Mouse (Mus musculus) gastrocnemius, postnatal 14 days (tissue): ENCODE data around the gene Nceh1. TPM values are rescaled to one million over a fixed set of nuclear protein-coding genes. Genes with fewer than 3 reads are reported as not detected.

Source experiments
- DNase-seq: peaks from one replicate; pipeline ENCODE4 v3.0.0; 2021; ENCODE audit warnings: mixed read lengths
- intact Hi-C: fragments of 180-260 bp; cut with DNase I; formaldehyde crosslinking; loops from one replicate; pipeline ENCODE4 v1.15.1; 2025; ENCODE audit warnings: low total_unique reads
- total RNA-seq, 2 experiments: library from RNA; stranded (reverse); gene quantifications; 2 replicates each; pipeline ENCODE4 v1.2.3; 2021

Nceh1 gene
- total RNA-seq, 2 experiments from 2014 or later: 11.0 to 19.7 TPM

DNA sequence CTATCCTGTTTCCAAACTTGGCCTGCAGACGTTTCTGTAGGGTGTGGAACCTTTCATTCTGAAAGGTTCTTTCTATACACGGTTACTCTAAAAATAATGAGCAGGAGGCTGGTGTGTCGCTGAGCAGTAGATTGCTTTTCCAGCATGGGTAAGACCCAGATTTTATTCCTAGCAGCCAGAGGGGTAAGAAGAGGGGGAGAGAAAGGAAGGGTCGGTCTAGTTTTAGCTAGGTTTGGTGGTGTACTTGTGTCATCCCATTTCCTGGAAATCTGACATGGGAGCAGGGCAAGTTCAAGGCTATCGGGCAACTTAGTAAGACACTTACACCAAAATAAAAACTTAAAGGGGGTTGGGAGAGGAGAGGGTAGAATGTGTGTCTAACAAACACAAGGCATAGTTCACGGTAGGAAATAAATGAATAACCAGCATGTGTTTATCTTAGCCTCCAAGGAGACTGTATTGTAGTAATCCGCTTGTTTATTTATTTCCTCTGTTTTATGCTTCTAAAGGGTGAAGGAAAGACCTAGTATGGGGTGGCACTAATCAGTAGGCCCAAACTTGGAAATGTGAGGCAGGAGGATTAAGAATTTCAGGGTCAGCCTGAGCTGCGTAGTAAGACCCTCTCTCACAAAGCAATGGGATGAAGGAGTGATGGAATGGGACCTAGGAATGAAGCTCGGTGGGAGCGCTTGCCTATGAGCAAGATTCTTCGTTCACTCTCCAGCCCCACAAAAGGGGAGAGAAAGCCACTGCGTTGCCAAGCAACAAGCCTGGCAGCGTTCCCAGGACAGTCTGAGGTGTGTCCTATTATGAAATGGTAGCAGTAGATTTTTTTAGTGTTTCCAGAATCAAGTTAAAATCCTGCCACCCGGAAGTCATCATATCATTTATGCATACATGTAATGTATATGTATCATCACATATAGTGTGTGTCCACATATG is 6.8 kb downstream of the Nceh1 start:
- intact Hi-C loops: no loop called here
- DNase-seq: peak; percentile 47

DNA sequence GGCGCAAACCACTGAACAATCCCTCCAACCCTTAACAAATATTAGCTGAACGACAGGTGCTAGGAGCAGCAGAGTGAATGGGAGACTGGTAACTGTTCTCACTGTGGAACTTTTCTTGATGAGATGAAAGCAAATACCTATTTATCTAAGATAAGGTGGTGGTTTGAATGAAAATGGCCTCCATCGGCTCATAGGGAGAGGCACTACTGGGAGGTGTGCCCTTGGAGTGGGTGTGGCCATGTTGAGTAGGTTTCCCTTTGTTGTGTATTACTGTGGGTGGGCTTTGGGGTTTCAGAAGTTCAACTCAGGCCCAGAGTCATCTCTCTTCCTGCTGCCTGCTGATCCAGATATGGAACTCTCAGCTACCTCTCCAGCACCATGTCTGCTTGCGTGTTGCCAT is 8.1 kb downstream of the Nceh1 start:
- DNase-seq: no peak
- intact Hi-C loops: no loop called here

DNA sequence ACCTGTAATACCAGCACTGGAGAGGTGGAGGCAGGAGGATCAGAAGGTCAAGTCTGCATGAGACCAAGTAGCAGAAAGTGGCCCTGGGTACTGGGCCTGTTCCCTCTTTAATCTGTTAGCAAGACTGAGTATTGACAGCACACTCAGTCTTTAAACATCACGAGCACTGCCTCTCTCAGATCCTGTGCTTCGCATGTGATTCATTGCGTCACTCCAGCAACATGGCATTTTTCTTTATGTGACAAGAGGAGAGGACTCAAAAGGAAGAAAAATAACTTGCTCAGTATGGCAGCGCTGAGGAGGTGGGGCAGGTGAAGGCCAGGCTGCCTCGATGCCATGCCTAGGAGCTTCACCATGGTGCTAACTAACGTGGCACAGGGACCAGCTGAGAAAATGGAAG is 9.1 kb downstream of the Nceh1 start:
- intact Hi-C loops: no loop called here
- no peak for DNase-seq

DNA sequence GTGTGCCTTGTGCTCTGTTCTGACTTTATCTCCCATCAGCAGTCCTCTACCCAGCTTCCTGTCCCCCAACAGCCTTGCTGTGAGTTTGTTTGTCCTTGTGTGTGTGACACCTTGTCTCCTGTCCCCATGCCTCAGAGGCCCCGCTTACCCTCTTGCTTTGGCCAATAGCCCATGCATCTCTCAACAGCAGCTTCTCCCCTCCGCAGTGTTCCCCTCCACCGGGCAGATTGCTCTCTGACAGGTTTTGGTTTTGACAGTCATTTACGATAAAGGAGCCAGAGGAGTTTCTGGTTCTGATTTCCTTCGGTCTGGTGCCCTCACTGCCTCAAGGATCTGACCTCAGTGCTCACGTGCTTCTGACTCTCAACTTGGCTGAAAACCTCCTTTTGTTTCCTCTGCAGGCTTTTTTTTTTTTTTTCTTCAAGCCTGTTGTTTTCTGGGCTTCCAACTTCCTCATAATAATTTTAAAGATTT is 11.1 kb downstream of the Nceh1 start:
- DNase-seq: no peak
- intact Hi-C loops: no loop called here

DNA sequence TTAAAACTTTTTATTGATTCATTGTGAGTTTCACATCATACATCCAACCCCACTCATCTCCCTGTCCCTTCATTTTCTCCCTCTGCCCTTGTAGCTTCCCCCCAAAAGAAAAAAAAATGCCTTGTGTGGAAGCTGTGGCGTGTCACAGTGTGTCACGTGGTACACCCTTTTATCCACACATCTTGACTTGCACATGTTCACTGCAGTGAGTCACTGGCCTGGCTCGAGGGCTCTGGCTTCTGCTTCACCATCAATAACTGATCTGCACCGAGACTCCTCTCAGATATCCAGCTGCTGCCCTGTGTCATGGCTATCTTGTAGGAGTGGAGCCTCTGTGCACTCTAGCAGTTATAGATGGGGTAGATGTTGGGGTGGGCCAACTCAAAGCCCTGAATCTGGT is 12.4 kb downstream of the Nceh1 start:
- DNase-seq: no peak
- intact Hi-C loops: no loop called here

DNA sequence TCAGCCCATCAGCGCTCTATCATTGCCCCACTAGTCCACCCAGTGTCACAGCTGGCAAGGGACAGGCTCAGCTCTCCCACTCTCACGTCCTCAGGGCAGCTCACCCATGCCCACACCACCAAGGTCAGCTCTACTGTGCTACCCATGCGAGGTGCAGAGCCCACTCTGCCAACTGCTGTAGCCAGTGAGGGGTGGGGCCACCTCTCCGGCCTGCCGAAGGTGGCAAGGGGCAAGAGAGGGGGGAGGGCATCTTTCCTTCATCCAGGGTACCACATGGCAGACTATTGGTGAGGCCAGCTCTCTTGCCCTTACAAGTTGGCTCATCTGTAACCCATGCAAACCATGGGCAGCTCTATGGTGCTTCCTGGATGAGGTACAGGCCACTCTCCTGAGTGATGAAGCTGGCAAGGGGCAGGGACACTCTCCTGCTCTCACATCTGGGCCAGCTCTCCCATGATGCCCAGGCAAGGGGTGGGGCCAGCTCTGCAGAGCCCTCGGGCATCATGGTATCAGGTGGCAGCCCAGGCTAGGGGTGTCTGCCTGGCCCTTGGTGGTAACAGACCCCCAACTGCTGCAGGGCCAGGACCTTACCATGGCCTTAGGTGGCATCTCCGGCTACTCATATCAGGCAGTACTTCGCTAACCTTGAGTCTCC is 12.9 kb downstream of the Nceh1 start:
- no peak for DNase-seq
- intact Hi-C loops: no loop called here

DNA sequence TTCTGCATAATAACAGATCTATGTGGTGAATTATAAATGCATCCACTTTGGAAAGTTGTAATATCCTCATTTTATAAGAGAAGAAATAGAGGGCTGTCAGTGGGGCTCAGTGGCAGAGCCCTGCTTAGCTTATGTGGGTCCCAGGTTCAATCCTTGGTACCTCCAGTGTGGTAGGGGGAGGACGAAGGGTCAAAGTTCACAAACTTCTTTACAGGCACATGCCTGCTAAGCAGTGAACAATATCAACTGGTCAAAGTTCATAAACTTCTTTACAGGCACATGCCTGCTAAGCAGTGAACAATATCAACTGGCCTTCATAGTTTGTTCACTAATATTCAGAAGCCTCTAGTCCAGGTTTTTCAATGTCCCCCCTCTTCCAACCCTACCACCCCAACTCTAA is 13.8 kb downstream of the Nceh1 start:
- no peak for DNase-seq
- intact Hi-C loops: no loop called here

DNA sequence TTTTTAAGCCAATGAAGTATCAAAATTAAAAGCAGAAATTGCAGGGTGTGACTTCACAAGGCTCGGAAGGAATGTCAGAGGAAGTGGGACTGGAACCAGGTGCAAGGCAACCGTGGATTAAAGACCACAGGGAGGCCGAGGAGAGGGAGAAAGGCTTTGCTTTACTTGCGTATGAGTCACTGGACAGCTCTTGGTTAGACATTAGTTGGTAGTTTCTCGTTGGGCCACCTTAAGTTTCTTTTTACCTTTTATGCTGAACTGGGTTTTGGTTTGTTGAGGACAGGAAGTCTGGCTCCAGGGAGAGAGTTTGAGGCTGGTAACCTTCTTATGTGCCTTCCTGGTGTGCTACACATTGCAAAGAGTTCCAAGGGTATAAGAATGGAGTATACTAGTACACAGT is 15.1 kb downstream of the Nceh1 start:
- no peak for DNase-seq
- intact Hi-C loops: no loop called here

DNA sequence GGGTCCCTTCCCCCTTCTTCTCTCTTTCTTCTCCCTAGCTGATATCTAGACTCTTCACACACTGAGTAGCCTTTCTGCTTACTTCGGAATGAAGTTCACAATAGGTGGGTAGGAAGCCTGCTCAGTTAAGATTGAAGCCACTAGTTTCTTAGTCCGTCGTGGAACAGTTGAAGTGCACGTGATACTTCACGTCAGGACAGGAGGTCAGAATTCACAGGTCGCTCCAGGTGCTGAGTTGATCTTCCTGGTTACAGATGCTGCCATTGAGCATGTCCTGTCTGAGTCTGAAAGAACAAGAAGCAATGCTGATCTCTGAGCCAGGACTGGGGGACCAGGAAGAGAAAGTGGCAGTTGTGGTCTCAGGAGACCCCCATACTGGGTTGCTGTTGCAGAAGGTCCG is 16.4 kb downstream of the Nceh1 start:
- no peak for DNase-seq

DNA sequence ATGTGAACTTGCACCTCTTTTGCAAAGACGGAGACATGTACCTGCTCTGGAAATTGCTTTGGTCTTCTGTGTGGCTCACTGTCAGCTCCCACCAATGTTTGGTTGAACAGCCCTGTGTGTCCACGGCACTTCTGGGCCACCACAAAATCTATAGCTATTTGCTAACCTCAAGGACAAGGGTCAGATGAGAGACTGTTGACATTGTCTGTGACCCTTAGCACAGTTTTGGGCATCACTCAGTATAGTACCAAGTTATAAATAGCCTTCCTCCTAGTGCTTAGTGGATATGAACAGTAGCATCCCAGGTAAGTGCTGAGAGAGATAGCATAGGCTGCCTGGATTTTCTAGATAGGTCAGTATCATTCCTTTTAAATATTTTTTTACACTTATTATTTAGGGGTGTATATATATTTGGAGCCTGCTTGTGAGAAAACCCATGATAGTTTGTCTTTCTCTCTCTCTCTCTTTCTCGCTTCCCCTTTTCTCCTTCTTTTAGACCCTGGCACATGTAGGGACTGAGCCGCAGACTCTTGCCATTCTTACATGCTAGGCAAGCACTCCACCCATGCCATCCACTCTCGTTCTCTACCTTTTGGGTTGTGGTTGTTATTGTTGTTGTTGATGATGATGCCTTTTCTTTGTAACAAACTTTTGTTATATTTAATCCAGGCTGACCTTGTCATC is 19.1 kb downstream of the Nceh1 start:
- no peak for DNase-seq
- intact Hi-C loops: no loop called here

More for the DNA sequence above, 16.4 kb downstream of the Nceh1 start:
- intact Hi-C loops: no loop called here

DNA sequence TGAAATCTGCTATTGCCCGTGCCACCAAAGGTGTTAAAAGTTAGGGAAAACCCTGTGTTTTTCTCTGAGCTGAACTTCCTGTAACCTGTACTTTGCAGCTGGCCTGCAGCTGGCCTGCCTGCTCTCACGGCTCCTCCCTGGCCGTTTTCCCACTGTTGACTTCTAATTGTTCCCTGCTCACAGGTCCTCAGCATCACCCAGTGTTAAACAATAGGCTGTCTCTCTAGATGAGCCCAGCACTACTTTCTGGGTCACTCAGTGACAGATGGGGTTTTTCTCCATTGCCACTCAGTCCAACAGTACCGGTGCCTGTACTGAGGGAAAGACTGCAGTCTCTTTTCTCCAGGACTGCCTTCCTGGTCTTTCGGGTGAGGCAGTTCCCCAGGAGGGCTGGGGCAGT is 22.3 kb downstream of the Nceh1 start:
- no peak for DNase-seq
- intact Hi-C loops: no loop called here

DNA sequence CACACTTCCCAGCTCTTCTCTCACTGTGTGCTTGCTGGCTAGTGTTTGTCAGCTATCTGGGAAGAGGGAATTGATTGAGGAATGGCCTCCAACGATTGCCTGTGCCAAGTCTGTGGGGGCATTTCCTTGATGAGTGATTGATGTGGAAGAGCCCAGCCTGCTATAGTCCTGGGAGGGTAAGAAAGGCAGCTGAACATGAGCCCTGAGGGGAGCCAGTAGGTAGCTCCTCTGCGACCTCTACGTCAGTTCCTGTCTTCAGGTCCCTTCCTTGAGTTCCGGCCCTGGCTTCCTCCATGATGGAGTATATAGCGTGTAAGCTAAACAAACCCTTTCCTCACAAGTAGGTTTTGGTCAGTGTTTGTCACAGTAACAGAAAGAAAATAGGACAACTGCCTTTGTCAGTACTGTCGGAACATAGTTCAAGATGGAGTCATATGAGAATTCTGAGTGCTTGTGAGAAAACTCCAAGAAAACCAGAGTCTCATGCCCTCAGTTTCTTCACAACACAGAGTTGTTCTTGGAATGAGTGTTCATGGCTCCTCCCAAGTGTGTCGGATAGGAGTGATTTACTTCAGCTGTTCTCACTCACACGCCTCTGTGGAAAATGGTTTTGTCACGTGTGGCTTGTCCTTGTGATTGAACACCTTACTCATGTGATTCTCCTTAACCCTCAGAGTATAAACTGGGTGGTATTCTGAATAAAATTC is 22.9 kb downstream of the Nceh1 start:
- no peak for DNase-seq
- intact Hi-C loops: no loop called here

DNA sequence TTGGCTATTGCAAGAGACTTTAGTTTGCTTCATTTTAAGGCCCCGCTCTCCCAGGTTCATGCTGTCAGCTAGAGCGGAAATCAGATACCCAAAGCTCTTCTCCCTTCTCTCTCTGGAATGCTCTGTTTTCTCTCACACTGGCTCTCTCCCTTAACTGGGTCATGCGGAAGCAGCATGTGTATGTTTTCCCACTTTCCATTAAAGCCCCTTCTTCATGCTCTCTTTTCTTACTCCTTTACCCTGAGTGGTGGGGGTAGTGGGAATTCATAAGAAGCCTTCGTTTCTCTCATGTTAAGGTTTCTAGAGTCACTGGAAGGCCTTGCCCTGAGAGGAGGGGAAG is 23.4 kb downstream of the Nceh1 start:
- no peak for DNase-seq

DNA sequence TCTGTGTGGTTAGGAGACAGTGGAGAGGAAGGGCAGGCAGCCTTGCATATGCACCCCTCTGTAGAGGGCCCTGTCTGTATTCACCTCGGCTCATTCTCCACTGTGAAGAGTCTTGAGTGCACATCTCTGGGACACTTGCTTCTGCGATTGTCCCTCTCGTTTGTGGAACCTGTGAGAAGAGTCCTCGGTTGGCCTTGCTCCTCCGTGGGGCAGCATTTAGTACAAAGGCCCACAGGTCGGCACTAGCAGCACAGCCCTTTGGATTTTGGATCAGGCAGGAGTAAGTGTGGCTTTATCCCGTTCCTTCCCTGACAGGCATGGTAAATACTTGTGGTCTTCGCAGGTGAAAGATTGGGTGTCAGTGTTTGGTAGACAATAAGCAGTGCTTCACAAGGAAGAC is 23.8 kb downstream of the Nceh1 start:
- intact Hi-C loops: no loop called here

More for the DNA sequence above, 23.4 kb downstream of the Nceh1 start:
- intact Hi-C loops: no loop called here

DNA sequence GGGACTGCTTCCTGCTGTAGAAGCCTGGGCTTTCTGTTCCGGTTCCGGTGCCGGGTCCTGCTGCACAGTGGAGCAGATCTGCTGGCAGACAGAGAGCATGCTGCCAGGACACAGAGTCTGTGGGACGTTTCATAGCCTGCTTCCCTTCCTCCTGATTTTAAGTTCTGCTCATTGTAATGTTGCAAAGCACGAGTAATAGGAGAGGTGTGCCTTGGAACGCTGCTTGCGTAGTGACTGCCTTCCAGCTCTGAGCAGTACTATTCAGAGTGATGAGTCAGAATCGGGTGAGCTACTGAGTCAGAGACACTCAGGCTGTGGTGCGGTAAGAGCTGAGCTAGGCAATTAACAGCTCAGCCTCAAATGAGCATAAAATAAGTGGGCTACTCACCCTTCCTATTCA is 26.9 kb downstream of the Nceh1 start:
- intact Hi-C loops: no loop called here
- no peak for DNase-seq

More for the DNA sequence above, 23.8 kb downstream of the Nceh1 start:
- no peak for DNase-seq

DNA sequence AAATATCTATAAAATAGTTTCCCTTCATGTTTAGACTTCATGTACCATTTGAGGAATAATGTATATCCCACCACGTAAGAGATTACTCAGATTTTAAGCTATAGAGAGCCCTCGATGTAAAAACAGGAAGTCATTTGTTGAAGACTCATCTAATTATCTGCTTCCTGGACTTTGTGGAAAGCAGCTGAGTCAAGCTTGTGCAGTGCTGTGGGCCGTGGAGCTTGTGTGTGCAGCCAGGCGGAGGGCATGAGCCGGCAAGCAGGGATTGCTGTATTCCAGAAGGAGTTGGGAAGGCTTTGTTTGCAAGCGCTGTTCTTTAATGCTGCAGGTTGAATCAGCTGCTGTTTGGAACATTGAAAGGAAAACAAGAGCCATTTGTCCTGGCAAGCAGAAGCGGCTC is 27.5 kb downstream of the Nceh1 start:
- no peak for DNase-seq
- intact Hi-C loops: no loop called here

DNA sequence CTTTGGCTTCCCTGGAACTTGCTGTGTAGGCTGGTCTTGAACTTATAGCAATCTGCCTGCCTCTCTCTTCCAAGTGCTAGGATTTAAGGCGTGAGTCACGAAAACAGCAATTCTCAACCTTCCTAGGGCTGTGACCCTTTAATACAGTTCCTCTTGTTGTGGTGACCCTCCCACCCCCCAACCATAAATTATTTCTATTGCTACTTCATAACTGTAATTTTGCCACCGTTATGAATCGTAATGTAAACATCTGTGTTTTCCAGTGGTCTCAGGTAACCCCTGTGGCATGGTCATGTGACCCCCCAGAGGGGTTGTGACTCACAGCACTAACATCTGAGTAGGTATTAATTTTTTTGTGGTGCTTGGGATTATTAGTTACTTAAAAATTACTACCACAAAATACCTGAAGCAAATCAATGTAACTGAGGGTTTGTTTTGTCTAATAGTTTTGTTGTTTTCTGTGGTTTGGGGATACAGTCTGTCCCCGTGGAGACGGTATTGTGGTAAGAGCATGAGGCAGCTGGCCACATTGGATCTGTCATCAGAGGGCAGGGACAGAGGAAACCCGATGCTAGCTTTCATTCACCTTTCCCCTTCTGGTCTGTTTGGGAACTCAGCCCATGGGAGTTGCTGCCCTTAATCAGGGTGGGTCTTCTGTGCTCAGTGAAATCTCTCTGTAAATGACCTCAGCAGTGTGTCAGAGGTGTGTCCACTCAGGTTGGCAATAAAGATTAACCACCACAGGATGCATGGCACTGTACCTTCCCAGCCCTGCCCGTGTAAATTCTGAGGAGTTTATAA is 31.5 kb downstream of the Nceh1 start:
- no peak for DNase-seq
- intact Hi-C loops: no loop called here

DNA sequence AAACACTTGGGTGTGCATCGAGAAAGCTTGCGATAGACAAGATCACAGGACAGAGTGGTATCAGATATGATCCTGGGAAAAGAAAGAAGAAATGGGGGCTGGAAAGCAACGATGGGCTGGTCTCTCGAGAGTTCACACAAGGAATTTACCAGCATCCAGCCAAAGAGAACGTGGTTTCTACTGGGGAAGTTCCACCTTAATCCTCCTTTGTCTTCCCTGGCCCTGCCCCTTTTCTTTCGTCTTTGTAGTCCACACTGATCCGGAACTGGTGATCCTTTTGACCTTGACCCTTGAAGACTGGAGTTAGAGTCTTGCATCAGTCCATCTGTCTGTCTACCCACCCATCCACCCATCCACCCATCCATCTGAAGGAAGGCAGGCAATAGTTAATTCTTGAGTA is 34.6 kb downstream of the Nceh1 start:
- no peak for DNase-seq
- intact Hi-C loops: no loop called here

DNA sequence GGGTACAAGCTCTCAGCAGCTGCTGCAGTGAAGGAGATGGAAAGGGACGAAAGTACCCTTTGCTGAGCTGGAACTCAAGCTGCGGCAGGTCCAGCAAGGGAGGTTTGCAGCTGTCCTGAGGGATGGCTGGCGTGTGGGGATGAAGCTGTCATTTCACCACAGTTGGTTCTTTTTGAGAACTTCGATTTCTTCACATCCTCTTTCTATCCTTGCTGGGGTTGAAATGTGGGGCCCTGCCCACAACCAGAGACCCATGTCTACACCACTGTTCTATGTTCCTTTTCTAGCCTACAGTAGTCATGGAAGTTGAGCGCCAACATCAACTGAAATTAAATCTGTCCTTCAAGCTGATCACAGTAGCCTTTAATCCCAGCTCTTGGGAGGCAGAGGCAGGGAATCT is 35.8 kb downstream of the Nceh1 start:
- intact Hi-C loops: no loop called here
- no peak for DNase-seq
